Mouse (Mus musculus): ENCODE measurements around the gene Sec61a1. TPM values are rescaled to one million over a fixed set of nuclear protein-coding genes. Genes with fewer than 3 reads are reported as not detected.

Sec61a1 gene
- polyA plus RNA-seq, 2 experiments: 66.9 to 86.9 TPM

DNA sequence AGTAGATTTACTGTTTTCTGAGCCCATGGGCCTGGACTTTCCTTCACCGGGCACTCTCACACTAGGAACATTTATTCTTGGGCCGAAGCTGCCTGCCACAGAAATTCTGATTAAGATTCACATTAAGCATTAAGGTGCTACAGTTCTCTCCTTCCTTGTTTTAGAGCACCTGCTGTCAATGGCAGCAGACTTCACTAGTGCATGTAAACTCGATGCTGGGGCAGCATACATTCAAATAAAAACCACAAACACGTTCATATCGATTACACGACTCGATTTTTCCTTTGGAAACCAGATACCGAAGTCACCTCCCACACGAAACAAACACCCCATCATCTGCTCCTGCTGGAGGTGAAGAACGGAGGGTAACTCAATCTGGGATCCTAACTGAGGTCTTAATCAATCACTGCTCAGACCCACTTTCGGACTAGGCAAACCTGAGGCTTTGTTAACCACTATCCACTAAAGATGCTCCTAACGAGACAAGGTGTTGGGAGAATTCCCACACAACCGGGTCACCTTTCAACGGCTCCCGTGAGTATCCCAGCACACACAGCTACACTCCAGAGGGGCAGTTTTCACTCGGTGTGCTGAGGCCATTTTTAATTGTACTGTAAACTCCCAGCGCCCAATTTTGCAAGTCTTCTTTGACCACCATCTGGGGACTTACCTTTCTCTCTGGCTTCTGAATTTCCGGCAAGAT, 853 bp downstream of the Sec61a1 start:
- ATAC-seq (ENCODE audit: insufficient read depth) (no peak), DNase-seq (ENCODE audit: low read depth in 3 of 3, low spot score in 3 of 3) (no peak)
- H3K27ac ChIP-seq: peak overlapping the region; percentile 60
- H3K4me3 ChIP-seq (ENCODE audit: insufficient read depth in 1 of 2, low read depth in 2 of 2, low read length in 2 of 2): peak overlapping the region; percentile 76 to 85
- 10% methylated on average over 18 of the region's 18 CpGs for WGBS (ENCODE audit: insufficient replicate concordance)
- H3K27me3 ChIP-seq (ENCODE audit: control insufficient read depth, insufficient read depth, low read length): no peaks in the 10 kb centered on the region
- TF ChIP-seq CTCF (IDR thresholded peaks at IDR 0.05; ENCODE audit: low read depth): no peak
- no peaks in the 10 kb centered on the region for H3K9me3 ChIP-seq (ENCODE audit: control insufficient read depth, low read length)
- H3K4me1 ChIP-seq (replicated peaks; ENCODE audit: control insufficient read depth in 2 of 2, insufficient read depth in 2 of 2, low read length in 1 of 2): peaks cover 15 to 17% of the 10 kb centered on the region in 2 experiments
- peak overlapping the region; percentile 87 for H3K9ac ChIP-seq (replicated peaks)
- H3K36me3 ChIP-seq (replicated peaks; ENCODE audit: control insufficient read depth, insufficient read depth, low read depth): peaks cover 29% of the 10 kb centered on the region
- H3K4me2 ChIP-seq (ENCODE audit: low read depth): peak overlapping the region; percentile 100

DNA sequence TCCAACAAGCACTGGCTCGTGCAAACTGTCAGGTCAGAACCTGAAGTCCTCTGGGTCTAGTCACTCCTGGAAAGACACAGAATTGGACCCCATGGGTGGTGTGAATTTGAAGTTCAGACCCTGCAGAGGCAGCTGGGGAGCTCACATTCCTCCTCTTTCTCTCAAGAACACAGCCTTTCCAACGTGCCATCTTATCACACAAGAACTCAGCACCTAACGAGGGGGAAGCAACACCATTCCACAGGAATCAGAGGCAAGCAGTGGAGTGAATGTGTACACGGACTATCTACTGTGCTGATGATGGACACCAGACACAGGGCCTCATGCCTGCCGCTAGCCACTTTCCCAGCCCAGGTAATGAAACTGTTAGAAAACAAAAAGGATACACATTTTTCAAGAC, 2.0 kb downstream of the Sec61a1 start:
- Histone ChIP-seq H3K4me1 (replicated peaks; ENCODE audit: control insufficient read depth in 2 of 2, insufficient read depth in 2 of 2, low read length in 1 of 2) (peaks cover 13 to 17% of the 10 kb centered on the region in 2 experiments), H3K36me3 (replicated peaks; ENCODE audit: control insufficient read depth, insufficient read depth, low read depth) (peaks cover 41% of the 10 kb centered on the region), H3K9me3 (ENCODE audit: control insufficient read depth, low read length) (no peaks in the 10 kb centered on the region), H3K4me3 (ENCODE audit: insufficient read depth in 1 of 2, low read depth in 2 of 2, low read length in 2 of 2) (peak overlapping the region; percentile 48 to 85; a peak in 3 of 4 replicates), H3K27me3 (ENCODE audit: control insufficient read depth, insufficient read depth, low read length) (no peaks in the 10 kb centered on the region), H3K9ac (replicated peaks) (no peak overlapping the region), H3K4me2 (ENCODE audit: low read depth) (peak overlapping the region; percentile 100), H3K27ac (no peak overlapping the region)
- no peak for TF ChIP-seq CTCF (IDR thresholded peaks at IDR 0.05; ENCODE audit: low read depth)
- no peak for TF ChIP-seq EP300 (IDR thresholded peaks at IDR 0.05; ENCODE audit: low read depth)
- WGBS (ENCODE audit: insufficient replicate concordance): 58% methylated on average over 5 of the region's 5 CpGs
- no peak for DNase-seq (ENCODE audit: low read depth in 3 of 3, low spot score in 3 of 3)
- ATAC-seq (ENCODE audit: insufficient read depth): no peak

DNA sequence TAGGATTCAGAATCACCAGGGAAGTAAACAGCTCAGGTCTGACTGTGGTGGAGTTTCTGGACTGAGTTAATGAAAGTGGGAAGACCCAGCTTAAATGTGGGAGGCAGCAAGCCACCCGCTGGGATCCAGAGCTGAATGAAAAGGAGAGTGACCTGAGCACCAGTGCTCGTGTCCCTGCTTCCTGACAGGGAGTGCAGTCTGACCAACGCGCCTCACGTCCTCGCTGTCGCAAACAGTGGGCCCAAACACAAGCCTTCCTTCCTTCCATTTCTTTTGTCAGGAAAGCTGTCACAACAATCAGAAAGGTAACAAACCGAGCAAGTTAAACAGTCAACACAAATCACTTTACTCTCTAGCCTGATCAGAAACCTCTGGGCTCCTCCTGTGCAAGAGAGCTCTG, 2.7 kb downstream of the Sec61a1 start:
- no peak overlapping the region for H3K4me2 ChIP-seq (ENCODE audit: low read depth)
- no peak overlapping the region for H3K27ac ChIP-seq
- DNase-seq (ENCODE audit: low read depth in 3 of 3, low spot score in 3 of 3) (no peak), ATAC-seq (ENCODE audit: insufficient read depth) (no peak)
- no peaks in the 10 kb centered on the region for H3K9me3 ChIP-seq (ENCODE audit: control insufficient read depth, low read length)
- no peak overlapping the region for H3K4me3 ChIP-seq (ENCODE audit: insufficient read depth in 1 of 2, low read depth in 2 of 2, low read length in 2 of 2)
- H3K27me3 ChIP-seq (ENCODE audit: control insufficient read depth, insufficient read depth, low read length): no peaks in the 10 kb centered on the region
- no peak overlapping the region for H3K9ac ChIP-seq (replicated peaks)
- peaks cover 48% of the 10 kb centered on the region for H3K36me3 ChIP-seq (replicated peaks; ENCODE audit: control insufficient read depth, insufficient read depth, low read depth)
- 79% methylated on average over 8 of the region's 8 CpGs for WGBS (ENCODE audit: insufficient replicate concordance)
- H3K4me1 ChIP-seq (replicated peaks; ENCODE audit: control insufficient read depth in 2 of 2, insufficient read depth in 2 of 2, low read length in 1 of 2): peaks cover 13 to 17% of the 10 kb centered on the region in 2 experiments
- TF ChIP-seq CTCF (IDR thresholded peaks at IDR 0.05; ENCODE audit: low read depth) (no peak), EP300 (IDR thresholded peaks at IDR 0.05; ENCODE audit: low read depth) (no peak)

DNA sequence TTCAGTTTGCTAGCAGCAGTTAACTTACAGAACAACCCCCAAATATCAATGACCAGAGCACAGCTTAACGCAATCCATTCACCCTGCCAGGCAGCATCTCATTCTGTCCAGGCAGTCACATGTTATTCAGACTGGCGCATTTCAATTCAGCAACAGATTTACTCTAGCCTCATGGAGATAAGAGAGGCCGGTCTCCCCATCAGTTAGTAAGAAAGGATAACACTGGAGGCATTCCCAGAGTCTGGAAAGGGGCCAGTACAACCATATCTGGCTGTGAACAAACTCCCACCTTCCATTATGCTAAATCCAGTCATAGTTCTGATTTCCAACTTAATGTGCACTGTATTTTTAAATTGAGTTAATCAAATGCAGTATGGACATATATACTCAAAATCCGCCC, 4.2 kb downstream of the Sec61a1 start:
- peaks cover 11 to 12% of the 10 kb centered on the region in 2 experiments for H3K4me1 ChIP-seq (replicated peaks; ENCODE audit: control insufficient read depth in 2 of 2, insufficient read depth in 2 of 2, low read length in 1 of 2)
- H3K4me3 ChIP-seq (ENCODE audit: insufficient read depth in 1 of 2, low read depth in 2 of 2, low read length in 2 of 2): no peak overlapping the region
- WGBS (ENCODE audit: insufficient replicate concordance): 80% methylated on average over 4 of the region's 4 CpGs
- H3K4me2 ChIP-seq (ENCODE audit: low read depth): no peak overlapping the region
- TF ChIP-seq EP300 (IDR thresholded peaks at IDR 0.05; ENCODE audit: low read depth) (no peak), CTCF (IDR thresholded peaks at IDR 0.05; ENCODE audit: low read depth) (no peak)
- H3K36me3 ChIP-seq (replicated peaks; ENCODE audit: control insufficient read depth, insufficient read depth, low read depth): peaks cover 62% of the 10 kb centered on the region
- no peak overlapping the region for H3K9ac ChIP-seq (replicated peaks)
- H3K27me3 ChIP-seq (ENCODE audit: control insufficient read depth, insufficient read depth, low read length): no peaks in the 10 kb centered on the region
- DNase-seq (ENCODE audit: low read depth in 3 of 3, low spot score in 3 of 3) (no peak), ATAC-seq (ENCODE audit: insufficient read depth) (no peak)
- no peaks in the 10 kb centered on the region for H3K9me3 ChIP-seq (ENCODE audit: control insufficient read depth, low read length)
- no peak overlapping the region for H3K27ac ChIP-seq

DNA sequence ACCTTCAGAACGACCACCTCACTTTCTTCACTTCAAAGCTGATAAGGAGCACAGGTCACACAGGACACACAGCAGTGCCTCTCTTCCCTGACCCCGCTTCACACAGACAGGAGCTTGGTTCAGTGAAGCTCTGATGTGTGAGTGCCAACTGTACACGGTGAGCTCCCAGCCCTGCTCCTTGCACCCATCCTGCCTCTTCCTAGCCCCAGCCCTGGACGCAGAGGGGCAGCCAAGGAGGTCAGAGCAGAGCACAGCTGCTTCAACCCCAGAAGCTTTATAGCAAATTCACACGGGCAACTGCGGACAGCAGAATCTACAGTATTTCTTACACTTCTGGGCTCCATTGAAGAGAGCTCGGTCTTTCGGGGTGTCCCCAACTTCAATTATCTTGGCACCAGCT, 4.7 kb downstream of the Sec61a1 start:
- peaks cover 63% of the 10 kb centered on the region for H3K36me3 ChIP-seq (replicated peaks; ENCODE audit: control insufficient read depth, insufficient read depth, low read depth)
- no peak for DNase-seq (ENCODE audit: low read depth in 3 of 3, low spot score in 3 of 3)

More for the DNA sequence above, 4.7 kb downstream of the Sec61a1 start:
- ATAC-seq (ENCODE audit: insufficient read depth): no peak
- H3K4me1 ChIP-seq (replicated peaks; ENCODE audit: control insufficient read depth in 2 of 2, insufficient read depth in 2 of 2, low read length in 1 of 2): peaks cover 7 to 8% of the 10 kb centered on the region in 2 experiments
- no peaks in the 10 kb centered on the region for H3K27me3 ChIP-seq (ENCODE audit: control insufficient read depth, insufficient read depth, low read length)
- H3K9me3 ChIP-seq (ENCODE audit: control insufficient read depth, low read length): no peaks in the 10 kb centered on the region
- no peak overlapping the region for H3K4me2 ChIP-seq (ENCODE audit: low read depth)
- no peak overlapping the region for H3K4me3 ChIP-seq (ENCODE audit: insufficient read depth in 1 of 2, low read depth in 2 of 2, low read length in 2 of 2)
- WGBS (ENCODE audit: insufficient replicate concordance): 69% methylated on average over 8 of the region's 8 CpGs
- TF ChIP-seq CTCF (IDR thresholded peaks at IDR 0.05; ENCODE audit: low read depth) (no peak), EP300 (IDR thresholded peaks at IDR 0.05; ENCODE audit: low read depth) (no peak)
- H3K9ac ChIP-seq (replicated peaks): no peak overlapping the region
- H3K27ac ChIP-seq: no peak overlapping the region
